Mouse (Mus musculus): Measurements from ENCODE around the gene Usf2.

Usf2 gene

DNA sequence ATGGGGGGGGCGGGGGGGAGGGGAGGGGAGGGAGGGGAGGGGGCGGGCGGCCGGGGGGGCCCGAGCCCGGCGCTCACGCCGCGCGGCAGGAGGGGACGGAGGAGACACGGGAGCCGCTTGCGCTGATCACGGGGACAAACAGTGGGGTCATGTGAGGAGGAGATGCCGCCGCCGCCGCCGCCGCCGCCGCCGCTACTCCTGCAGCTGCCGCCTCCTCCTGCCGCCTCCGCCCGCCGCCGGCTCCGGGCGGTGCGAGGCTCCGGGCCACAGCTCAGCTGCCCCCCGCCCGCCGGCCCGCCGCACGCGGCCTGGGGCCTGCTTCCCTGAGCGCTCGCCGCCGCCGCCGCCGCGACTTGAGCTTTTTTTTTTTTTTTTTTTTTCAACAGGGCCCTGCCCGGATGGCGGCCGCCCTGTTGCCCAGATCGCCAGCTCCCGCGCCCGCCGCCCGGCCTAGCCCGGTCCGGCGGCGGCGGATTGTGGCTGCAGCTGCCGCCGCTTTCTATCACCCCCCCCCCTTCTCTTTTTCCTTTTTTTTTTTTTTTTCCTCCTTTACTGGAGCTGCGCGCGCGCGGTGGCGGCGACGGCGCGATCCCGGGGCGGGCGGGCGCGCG lies at the start of gene Usf2:
TSS of gene Usf2 (minus strand) at position 48 of the 611 bp plus-strand sequence.
- peak; percentile 75 to 77 for DNase-seq

GRCm38 (mm10) chr7:31002650-31003049 lies 46.0 kb upstream of the Usf2 start:
- DNase-seq = peak; percentile 29 to 34

DNA sequence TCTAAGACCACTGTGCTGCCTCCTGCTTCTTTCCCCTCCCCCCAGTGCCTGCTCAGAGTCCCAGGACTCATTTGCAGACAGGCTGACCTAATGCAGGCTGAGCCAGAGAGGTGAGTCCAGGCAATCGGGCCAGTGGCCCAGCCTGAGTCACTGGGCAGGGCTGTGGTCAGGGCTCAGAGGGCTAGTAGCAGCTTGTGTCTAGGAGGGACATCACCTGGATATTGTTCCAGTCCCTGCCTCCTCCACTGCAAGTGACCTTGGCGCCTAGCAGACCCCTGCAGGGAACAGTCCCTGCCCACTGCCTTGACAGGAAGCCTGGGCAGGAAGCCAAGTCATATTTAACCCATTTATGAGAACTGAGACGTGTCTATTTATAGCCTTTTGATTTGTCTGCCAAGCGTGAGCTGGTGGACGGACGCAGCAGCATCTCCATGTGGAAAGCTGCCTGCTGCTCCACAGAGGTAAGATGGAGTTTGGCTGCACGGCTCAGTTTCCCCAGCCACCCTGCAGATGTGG lies 44.0 kb upstream of the Usf2 start:
- peak; percentile 46 to 63 for DNase-seq

- no peak for DNase-seq
These were observed 39.9 kb upstream of the Usf2 start for GRCm38 (mm10) chr7:30996491-30996890.

GRCm38 (mm10) chr7:30993986-30994385 lies 37.4 kb upstream of the Usf2 start:
- no peak for DNase-seq

GRCm38 (mm10) chr7:30992148-30992547 lies 35.5 kb upstream of the Usf2 start:
- DNase-seq = no peak

- DNase-seq = no peak
These were observed 32.0 kb upstream of the Usf2 start for GRCm38 (mm10) chr7:30988519-30989162.

DNA sequence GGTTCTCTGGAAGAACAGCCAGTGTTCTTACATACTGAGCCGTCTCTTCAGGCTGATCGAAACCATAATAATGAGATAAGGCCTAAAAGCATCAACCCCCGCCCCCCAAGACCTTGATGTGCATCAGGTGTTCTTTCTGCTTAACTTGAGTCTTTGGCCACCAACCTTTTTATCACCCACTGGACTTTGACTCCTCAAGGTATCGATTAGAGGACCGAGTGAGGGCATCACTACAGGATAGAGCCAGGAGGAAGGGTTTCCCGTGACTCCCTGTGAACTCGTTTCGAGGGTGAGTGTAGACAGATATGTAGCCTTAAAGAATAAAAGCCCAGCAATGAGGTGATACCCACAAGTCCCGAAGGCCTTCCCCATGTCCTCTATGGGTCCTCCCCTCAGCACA lies 28.8 kb upstream of the Usf2 start:
- no peak for DNase-seq

DNA sequence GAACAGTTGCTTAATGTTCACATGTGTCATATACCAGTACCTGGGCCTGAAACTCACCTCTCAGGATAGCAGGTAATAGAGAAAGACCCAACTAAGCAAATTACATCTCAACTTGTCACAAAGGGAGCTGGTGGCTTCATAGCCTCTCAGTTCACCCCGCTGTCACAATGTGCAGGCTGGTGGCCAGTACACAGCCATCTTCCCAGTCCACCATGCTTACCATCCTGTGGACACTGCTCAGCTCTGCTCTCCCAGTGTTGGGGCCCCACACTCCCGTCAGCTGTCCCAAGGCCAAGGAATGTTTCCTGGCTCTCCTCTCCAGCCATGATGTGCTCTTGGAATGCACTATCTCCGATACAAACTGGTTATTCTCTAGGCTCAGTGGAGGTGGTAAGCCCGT lies 25.1 kb upstream of the Usf2 start:
- no peak for DNase-seq

- peak; percentile 91 for DNase-seq
These were observed 17.1 kb upstream of the Usf2 start, which contains the start of gene Fam187b for GRCm38 (mm10) chr7:30973501-30974289. Gene Fam187b, plus strand, starts transcription at chr7:30973790.

DNA sequence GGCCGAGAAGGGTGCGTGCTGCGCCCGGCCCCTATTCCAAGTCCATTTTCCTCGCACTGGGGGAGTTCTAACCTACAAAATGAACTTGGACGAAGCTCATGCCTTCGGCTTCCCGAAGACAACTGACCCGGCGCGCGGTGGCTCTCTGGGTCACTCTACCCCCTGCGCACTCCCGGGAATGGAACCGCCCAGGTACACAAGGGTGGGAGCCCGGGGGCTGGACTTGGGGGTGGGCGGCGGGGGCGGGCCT lies 16.6 kb upstream of the Usf2 start, which contains the start of gene Lsr:
TSS of gene Lsr (minus strand) at position 214 of the 250 bp plus-strand sequence.
- no peak for DNase-seq

- DNase-seq = no peak
These were observed 16.0 kb upstream of the Usf2 start for GRCm38 (mm10) chr7:30972426-30973250.

DNA sequence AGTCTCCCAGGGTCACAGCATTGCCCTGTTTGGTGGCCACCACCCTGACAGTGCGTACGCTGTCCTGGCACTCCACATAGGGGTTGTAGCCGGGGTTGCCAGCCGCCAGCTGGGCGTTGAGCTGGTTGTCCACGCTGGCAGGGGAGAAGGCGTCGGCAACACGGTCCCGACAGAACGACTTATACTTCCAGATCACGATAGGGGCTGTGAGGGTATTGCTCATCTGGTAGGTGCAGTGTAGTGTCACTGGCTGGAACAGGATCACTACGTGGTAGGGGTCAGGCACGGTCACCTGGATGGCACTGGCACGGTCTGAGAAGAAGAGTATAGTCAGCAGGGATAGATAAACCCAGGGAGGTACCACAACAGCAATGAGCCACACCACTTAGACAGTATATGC lies 15.3 kb upstream of the Usf2 start:
- DNase-seq = no peak

GRCm38 (mm10) chr7:30969174-30969573 lies 12.6 kb upstream of the Usf2 start:
- DNase-seq = no peak

DNA sequence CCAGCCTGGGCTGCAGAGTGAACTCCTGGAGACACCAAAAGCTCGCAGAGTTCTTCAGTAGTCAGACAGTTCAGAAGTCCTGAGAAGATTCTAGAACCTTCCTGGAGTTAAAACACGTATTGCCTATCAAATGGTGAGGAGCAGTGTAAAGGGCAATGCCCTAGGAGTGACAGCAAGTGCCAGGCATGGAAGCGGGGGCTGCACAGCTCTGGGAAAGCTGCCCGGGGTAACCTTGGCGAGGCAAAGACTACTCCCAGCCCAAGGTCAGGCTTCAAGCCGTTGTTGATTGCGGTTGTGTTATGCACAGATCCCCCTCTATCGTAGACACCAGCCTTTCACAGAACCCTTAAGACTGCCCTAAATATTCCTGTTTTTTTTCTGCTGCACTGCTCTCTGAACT lies 12.0 kb upstream of the Usf2 start:
- no peak for DNase-seq

GRCm38 (mm10) chr7:30966657-30967056 lies 10.1 kb upstream of the Usf2 start:
- no peak for DNase-seq

GRCm38 (mm10) chr7:30965677-30966076 lies 9.1 kb upstream of the Usf2 start:
- DNase-seq = no peak

- DNase-seq = no peak
These were observed 7.8 kb upstream of the Usf2 start for GRCm38 (mm10) chr7:30964366-30964765.

DNA sequence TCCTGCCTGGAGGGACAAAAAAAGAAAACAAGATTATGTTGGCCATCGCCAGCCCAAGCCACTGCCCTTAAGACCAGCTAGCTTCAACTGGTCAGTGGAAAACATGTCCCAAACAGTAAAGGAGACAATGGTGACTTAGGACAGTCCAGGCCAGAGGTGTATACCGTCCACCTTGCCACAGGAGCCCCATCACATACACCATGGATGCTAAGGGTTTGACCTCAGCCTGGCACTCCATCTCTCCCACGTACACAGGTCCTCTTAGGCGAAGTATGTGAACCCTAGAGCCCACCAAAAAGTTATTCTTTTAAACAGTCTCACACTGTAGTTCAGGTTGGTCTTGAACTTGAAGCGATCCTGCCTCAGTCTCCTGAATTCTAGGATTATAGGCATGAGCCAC lies 6.3 kb upstream of the Usf2 start:
- no peak for DNase-seq

- no peak for DNase-seq
These were observed 3.3 kb upstream of the Usf2 start for GRCm38 (mm10) chr7:30959786-30960349.

DNA sequence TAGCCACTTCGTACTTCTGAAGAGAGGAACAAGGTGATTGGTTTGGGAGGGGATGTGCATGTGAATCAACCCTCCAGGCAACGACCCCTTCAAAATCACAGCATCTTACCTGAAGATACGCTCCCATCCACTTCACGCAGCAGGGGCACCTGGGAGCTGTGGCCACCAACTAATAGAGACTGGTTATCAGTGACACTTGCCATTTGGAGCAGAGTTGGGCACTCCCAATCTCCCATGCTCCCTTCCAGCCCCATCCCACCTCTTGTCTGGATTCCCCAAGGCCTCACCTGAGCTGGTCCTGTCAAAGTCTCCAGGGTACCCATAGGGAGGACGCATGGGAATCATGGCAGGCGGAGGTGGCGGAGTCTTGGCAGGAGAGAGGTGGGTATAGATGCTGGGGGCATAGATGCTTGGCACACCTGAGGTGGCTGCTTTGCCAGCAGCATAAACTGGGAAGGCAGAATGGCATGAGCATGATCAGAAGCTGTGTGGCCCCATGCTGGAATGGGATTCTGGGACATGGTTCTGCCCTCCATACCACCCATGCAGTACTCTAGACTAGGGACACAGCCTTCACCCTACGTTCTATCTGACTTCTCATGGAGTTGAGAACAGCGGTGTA lies 2.4 kb upstream of the Usf2 start:
- DNase-seq = no peak

All from kidney, adult 8-10 months (tissue).